Comparison of ENCODE assay signal across 8 mouse cellular contexts in the genomic region with DNA sequence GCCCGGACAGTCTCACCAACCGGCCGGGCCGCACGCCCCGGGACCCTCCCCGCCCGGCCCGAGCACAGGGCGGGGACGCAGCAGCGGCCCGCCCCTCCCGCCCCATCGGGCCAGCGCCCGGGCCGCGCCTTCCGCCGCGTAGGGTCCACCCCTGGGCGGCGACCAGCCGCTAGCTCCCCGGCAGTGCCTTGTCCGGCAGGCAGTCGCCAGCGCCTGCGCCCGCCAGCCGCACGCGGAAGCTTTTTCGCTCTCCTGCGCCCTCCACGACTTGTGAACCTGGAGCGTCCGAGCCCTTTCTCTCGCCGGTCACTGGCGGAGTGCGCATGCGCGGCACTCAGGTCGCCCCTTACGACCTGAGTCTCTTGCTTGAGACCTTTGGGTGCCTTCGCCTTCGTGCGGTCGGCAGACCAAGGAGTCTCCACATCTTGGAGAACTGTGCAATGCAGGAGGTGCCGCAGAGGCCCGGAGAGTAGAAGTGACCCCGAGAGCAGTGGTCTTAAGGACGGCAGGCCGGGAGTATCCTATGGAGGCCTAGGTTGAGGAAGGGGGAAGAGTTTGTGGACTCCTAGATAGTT. TPM values are rescaled to one million over a fixed set of nuclear protein-coding genes. Genes with fewer than 3 reads are reported as not detected.
DNase-seq lines count a peak whose midpoint lies in the region; ATAC-seq lines count a peak whose summit lies in the region.

A gene (minus strand): TSS at position 297 of the 575 bp plus-strand sequence.

- peak; percentile 90 to 91 for DNase-seq in adrenal gland, adult 18-20 months (ENCODE audit: low spot score in 2 of 2)
- peak; percentile 92 for DNase-seq in embryo, embryonic 11 days
- peak; percentile 94 for DNase-seq in gastrocnemius, postnatal 25 days
- DNase-seq in left cerebral cortex, adult 9 months (ENCODE audit: low spot score in 2 of 2), result peak; percentile 61 to 82
- DNase-seq in right cerebral cortex, adult 2 months (ENCODE audit: low spot score in 2 of 2), result peak; percentile 68 to 78
- DNase-seq in urinary bladder, postnatal 14 days (ENCODE audit: low spot score), result peak; percentile 91

- H3K4me3 ChIP-seq in megakaryocyte, embryonic 14.5 days (replicated peaks), result peak within 1 kb of the TSS; percentile 94

- no peaks in the 10 kb centered on the region for H3K27me3 ChIP-seq in megakaryocyte, embryonic 14.5 days (replicated peaks)

- H3K9me3 ChIP-seq in megakaryocyte, embryonic 14.5 days, result no peaks in the 10 kb centered on the region

- H3K4me1 ChIP-seq in megakaryocyte, embryonic 14.5 days, result peaks cover 69% of the 10 kb centered on the region

- no peaks in the 10 kb centered on the region for H3K36me3 ChIP-seq in megakaryocyte, embryonic 14.5 days (replicated peaks; ENCODE audit: low read length)

- peak; percentile 41 for ATAC-seq in inflammation-experienced regulatory T-cells, adult 6 months

RNA-seq across cellular contexts. Expression of the gene that starts here (rescaled TPM):
- total RNA-seq in adrenal gland, adult 18-20 months (2021), result 10 to 100 TPM; 12.8 to 16.8 TPM
- total RNA-seq in gastrocnemius, postnatal 25 days (2021), result 10 to 100 TPM; 13.5 to 14.4 TPM
- 1 to 10 TPM; 1.2 to 2.6 (median 1.3) TPM for polyA plus RNA-seq in inflammation-experienced regulatory T-cells, adult 6 months (2017; shearing (Covaris generic))
- 1.0 and 2.7 TPM in 2 replicates for polyA plus RNA-seq in megakaryocyte, embryonic 14.5 days (2012; ENCODE audit: insufficient read depth, low replicate concordance)

Comparison
In these comparisons a context has a peak if more than half of its experiments do, and no peak if none do; other contexts are left out.
1. Peak in every context shown above with its lines: DNase-seq, ATAC-seq and H3K4me3 ChIP-seq.